Mouse (Mus musculus) lung, adult 2 months (tissue): ENCODE measurements around the gene Xpot. TPM values are rescaled to one million over a fixed set of nuclear protein-coding genes. Genes with fewer than 3 reads are reported as not detected.

Source experiments
- DNase-seq: peaks from one replicate; pipeline ENCODE4 v3.0.0; 2022
- H3K4me1 ChIP-seq: fragments of 200-500 bp; 2 replicates; pipeline ENCODE4 v1.6.1; 2011; ENCODE audit warnings: low read length; ENCODE audit not compliant: control insufficient read depth, insufficient read depth
- H3K4me3 ChIP-seq: fragments of 200-500 bp; replicated peaks from 2 replicates; pipeline ENCODE3; 2011; ENCODE audit warnings: low read depth, mild to moderate bottlenecking, control low read depth, low read length; ENCODE audit errors: extremely low read depth
- CTCF ChIP-seq: fragments of 200-500 bp; IDR thresholded peaks from 2 replicates; pipeline ENCODE4 v1.5.1; 2011; ENCODE audit warnings: mild to moderate bottlenecking, low read length, control low read depth; ENCODE audit not compliant: insufficient read depth
- POLR2A ChIP-seq: fragments of 200-500 bp; IDR thresholded peaks from 2 replicates; pipeline ENCODE4 v1.6.1; 2011; ENCODE audit warnings: low read depth, mild to moderate bottlenecking, control low read depth, low read length, borderline replicate concordance; ENCODE audit errors: extremely low read depth
- WGBS: fragments of 180-500 bp; shearing (Covaris S2); methylation state at CpG from one replicate; pipeline ENCODE4 v1.1.7; 2018; 5-methylcytosine and 5-hydroxymethylcytosine counted together
- polyA plus RNA-seq: library from polyadenylated mRNA; depleted of rRNA; stranded (reverse); fragments of >200 nt; gene quantifications from 2 replicates; pipeline ENCODE4 v1.2.3, GENCODE M21; 2012

Xpot gene
- polyA plus RNA-seq, 1 experiment = 107 TPM

DNA sequence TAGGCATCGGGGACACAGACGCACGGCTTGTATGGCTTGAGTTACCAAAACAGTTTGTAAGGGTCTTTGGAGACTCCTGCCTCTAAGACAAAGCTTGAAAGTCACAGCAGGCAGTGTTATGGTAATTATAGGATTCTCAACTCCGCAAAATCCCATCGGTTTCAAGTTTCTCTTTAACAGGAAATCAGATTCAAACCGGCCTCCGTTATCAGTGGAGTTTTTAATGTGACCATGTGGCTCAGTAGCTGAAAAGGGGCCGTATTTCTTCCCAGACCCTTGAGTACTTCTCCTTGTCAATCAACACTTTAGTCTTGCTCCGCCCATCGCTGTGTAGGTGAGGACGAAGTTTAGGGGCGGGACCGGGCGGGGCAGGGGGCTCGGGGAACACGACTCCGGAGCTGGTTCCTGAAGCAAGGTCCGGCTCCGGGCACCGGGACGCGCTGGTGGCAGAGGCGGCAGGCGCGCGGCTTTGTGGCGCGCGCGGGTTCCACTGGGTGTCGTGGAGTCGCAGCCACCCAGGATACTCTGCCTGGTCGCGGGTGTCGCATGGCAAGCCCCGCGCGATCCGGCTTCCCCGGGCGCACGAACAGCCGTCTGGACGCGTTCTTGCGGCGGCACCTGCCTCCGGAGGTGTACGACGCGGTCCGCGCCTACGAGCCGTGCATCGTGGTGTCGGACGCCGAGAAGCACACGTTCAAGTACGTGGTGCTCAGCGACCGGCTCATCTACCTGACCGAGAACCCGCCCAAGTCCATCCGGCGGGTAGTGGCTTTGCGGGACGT, 15.3 kb upstream of the Xpot start, which contains the start of gene D930020B18Rik:
Gene D930020B18Rik, plus strand, starts transcription at position 317 of the 782 bp plus-strand sequence.
- peaks cover 6% of the 10 kb centered on the region; the same call in 1 of the 2 replicates for H3K4me1 ChIP-seq
- peak within 1 kb of the TSS; percentile 50 for H3K4me3 ChIP-seq
- no peak for TF ChIP-seq POLR2A
- no peak for TF ChIP-seq CTCF
- under 1% methylated on average over 69 of the region's 69 CpGs for WGBS
- DNase-seq = peak; percentile 29

DNA sequence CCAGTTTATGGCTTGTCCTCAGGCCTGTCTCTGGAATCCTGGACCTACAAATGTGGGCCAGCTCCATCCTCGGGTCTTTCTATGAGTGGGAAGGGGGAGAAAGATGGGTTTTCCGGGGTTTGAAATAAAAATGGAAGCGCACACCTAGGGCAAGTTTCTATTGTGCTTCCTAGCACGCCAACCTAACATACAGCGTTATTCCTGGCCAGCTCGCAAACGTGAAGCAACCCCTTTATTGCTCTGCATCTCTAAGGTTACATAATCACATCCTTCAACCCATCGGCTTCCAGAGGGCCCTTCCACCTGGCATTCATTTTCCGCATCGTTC, 14.8 kb upstream of the Xpot start:
- TF ChIP-seq CTCF (no peak), POLR2A (no peak)
- H3K4me3 ChIP-seq = peak overlapping the region; percentile 50
- 18% methylated on average over 10 of the region's 10 CpGs for WGBS
- DNase-seq = no peak
- peaks cover 6% of the 10 kb centered on the region; the same call in 1 of the 2 replicates for H3K4me1 ChIP-seq

DNA sequence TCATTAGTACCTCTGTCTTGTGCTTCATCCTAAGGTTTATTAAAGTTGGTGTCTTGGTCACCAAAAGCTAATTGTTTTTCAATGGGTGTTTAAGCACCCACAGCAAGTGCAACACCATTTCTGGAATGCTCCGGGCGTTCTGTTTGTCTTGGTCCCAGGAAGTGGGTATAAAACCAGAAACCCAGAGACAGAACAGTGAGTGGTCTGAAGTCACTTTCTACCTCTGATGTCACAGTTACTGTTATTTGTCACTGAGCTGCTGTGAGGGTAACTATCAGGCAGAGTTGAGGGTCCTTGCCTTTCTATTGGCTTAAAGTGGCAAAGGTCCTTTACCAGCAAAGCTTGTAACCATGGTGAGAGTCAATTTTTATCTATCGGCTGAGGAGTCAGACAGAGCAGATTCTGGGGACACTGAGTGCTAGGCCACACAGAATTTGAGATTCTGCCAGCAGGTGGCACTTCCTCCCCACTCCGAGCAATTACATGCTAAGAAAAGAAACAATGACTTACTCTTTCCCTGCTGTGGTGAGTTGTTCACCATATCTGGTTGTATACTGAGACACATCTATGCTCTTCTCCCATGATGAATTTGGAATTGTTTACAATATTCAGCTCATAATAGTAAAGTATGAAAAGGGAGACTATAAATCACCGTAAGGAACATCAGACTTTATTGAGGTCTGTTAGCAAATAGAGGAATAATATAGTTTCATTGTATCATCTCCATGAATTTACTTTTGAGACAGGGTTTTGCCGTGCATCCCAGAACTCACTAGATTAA, 14.2 kb upstream of the Xpot start:
- 54% methylated on average over 6 of the region's 6 CpGs for WGBS
- no peak for TF ChIP-seq POLR2A
- peak; percentile 52; the same call in 1 of the 2 replicates for TF ChIP-seq CTCF
- Histone ChIP-seq H3K4me1 (peaks cover 6% of the 10 kb centered on the region; the same call in 1 of the 2 replicates), H3K4me3 (no peak overlapping the region)
- no peak for DNase-seq

DNA sequence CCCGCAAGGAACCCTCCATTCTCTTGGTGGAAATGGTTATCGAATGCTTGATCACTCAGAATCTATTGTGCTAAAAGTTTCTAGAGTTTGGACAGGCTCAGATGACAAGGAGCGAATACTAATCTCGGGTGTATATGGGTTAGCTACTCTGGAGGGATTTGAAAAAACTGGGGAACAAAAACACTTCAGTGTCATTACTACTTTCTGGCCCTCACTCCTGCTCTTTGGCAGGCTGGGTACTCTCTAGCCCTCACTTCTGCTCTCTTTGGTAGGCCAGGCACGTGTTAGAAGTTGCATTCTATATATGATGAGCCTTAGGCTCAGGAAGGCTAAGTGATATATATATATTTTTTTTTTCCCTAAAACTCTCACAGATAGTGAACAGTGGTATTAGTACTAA, 13.4 kb upstream of the Xpot start:
- TF ChIP-seq POLR2A (no peak), CTCF (no peak)
- Histone ChIP-seq H3K4me3 (no peak overlapping the region), H3K4me1 (peaks cover 6% of the 10 kb centered on the region; the same call in 1 of the 2 replicates)
- WGBS = 90% methylated on average over 5 of the region's 5 CpGs
- no peak for DNase-seq

DNA sequence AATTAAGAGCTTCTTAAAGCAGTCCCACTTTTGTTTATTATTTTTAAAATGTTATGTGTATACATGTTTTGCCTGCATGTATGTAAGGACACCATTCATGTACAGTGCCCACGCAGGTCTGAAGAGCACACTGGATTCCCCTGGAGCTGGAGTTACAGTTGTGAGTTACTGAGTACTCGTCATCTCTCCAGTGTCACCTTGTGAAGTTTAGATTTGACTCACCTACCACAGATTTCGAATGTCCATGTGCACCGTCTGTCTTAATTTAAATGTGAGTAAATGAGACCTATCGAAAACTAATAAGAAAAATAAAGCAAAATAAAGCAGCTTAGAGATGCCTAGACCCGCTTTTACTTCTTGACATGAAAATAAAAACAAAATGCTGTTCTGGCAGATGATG, 10.1 kb upstream of the Xpot start:
- Histone ChIP-seq H3K4me1 (no peaks in the 10 kb centered on the region), H3K4me3 (no peak overlapping the region)
- no peak for DNase-seq
- no peak for TF ChIP-seq CTCF
- TF ChIP-seq POLR2A = no peak
- WGBS = 87% methylated on average over 6 of the region's 6 CpGs

DNA sequence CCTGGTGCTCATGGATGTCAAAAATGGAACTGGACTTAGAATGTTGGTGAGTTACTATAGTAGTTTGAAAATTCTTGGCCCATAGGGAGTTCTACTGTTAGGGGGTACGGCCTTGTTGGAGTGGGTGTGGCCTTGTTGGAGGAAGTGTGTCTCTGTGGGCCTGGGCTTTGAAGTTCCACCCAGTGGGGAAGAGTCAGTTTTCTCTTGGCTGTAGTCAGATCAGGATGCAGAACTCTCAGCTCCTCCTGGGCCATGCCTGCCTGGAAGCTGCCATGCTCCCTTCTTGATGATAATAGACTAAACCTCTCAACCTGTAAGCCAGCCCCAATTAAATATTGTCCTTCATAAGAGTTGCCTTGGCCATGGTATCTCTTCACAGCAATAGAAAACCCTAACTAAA, 8.0 kb upstream of the Xpot start:
- TF ChIP-seq CTCF (no peak), POLR2A (no peak)
- no peaks in the 10 kb centered on the region for H3K4me1 ChIP-seq
- no peak for DNase-seq
- H3K4me3 ChIP-seq = no peak overlapping the region
- 29% methylated on average over 1 of the region's 1 CpGs for WGBS

DNA sequence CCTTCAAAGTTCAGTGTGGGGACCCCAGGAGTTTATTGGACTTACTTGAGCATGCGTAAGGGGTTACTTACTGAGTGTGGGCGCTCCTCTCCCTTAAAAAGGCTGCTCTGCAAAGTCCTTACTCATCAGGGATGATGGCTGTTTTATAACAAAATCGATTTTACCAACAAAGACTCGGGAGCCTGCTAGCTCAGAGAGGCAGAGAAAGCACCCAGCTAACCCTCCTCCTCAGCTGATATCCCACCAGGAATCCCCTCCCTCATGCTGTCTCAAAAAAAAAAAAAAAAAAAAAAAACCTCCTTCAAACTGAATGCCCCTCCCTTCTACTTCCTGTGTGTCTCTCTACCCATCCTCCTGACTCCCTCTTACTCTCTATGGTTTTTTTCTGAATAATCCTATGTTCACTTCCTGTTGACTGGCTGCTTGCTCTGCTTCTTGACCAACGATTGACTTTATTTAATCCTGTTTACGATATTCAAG, 2.5 kb upstream of the Xpot start:
- H3K4me3 ChIP-seq = no peak overlapping the region
- 80% methylated on average over 6 of the region's 6 CpGs for WGBS
- DNase-seq = no peak
- TF ChIP-seq POLR2A (no peak), CTCF (no peak)
- H3K4me1 ChIP-seq = no peaks in the 10 kb centered on the region; the same call in none of the 2 replicates

DNA sequence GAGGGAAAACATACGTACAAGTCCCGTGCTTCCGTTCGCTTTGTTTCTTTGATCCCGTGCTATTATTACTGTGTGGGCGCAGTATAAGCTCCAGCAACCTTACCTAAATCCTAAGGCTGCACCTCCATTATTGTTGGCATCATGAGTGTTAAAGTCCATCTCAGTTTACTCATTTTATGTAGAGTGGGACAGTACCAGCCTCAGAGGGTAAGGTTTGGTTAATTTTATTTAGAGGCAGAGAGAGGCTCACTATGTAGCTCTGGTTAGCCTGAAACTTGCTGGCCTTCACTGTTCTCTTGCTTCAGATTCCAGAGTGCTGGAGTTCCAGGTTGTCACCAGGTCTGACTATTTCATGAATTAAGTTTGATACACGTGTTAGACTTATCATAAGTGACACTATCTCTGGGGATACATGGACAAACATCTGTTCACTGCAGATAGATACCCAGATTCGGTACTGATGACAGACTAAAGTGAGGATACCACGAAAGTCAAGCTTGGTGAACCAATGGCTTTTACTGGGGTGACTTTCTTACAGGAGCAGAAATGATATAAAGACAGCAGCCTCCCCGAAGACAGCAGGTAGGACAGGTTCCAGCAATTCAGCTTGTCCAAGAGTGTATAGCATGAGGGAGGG, 1.2 kb upstream of the Xpot start:
- TF ChIP-seq CTCF (no peak), POLR2A (no peak)
- no peak for DNase-seq
- Histone ChIP-seq H3K4me1 (no peaks in the 10 kb centered on the region; the same call in none of the 2 replicates), H3K4me3 (no peak overlapping the region)
- 75% methylated on average over 10 of the region's 10 CpGs for WGBS

DNA sequence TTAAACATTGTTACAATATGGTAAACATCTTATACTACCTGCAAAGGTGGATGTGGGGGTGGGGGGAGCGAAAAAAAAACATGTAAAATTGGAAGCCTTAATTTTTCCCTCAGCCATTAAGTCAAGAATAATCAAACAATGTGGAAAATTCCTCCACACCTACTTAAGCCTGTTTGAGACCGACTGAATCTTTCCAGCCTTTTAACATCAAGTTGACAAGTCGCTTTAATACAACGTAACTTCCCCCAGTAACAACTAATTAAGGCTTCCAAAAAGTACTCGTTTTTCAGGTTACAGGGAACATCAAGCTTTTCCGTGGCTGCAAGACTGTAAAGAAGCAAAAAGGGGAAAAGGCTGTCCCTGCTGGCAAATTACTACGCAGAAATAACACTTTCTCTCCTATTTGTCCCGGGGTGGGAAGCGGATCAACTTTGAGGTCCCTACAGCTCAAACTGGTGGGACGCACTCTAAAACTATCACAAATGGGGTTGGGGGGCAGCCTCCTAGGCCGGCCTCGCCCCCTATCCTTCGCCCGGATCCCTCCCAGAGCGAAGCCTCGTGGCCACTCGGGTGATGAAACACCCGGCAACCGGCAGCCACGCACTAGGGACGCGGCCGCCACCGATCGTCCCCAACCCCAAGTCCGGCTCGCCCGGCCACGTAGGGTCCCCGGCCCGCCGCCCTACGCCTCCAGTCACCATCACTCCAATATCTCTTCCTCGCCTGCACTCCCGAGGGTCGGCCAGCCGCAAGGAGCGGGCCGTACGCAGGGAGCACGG, 536 bp downstream of the Xpot start:
- TF ChIP-seq POLR2A (no peak), CTCF (no peak)
- DNase-seq = no peak
- H3K4me3 ChIP-seq = peak overlapping the region; percentile 99
- no peaks in the 10 kb centered on the region; the same call in none of the 2 replicates for H3K4me1 ChIP-seq
- WGBS = under 1% methylated on average over 41 of the region's 41 CpGs
